Mouse (Mus musculus) layer of hippocampus, adult 18-20 months (tissue): ENCODE data around the gene Gpx3. TPM values are rescaled to one million over a fixed set of nuclear protein-coding genes. Genes with fewer than 3 reads are reported as not detected.

ENCODE experiments used
- DNase-seq, 2 experiments: peaks; one replicate each; pipeline ENCODE4 v3.0.0; 2022; ENCODE audit warnings: low spot score in 2 of 2
- total RNA-seq, 2 experiments: library from RNA; stranded (reverse); gene quantifications; 2 replicates each; pipeline ENCODE4 v1.2.3; 2021

Gpx3 gene
- total RNA-seq, 2 experiments from 2014 or later, result 4.7 to 5.8 TPM

DNA sequence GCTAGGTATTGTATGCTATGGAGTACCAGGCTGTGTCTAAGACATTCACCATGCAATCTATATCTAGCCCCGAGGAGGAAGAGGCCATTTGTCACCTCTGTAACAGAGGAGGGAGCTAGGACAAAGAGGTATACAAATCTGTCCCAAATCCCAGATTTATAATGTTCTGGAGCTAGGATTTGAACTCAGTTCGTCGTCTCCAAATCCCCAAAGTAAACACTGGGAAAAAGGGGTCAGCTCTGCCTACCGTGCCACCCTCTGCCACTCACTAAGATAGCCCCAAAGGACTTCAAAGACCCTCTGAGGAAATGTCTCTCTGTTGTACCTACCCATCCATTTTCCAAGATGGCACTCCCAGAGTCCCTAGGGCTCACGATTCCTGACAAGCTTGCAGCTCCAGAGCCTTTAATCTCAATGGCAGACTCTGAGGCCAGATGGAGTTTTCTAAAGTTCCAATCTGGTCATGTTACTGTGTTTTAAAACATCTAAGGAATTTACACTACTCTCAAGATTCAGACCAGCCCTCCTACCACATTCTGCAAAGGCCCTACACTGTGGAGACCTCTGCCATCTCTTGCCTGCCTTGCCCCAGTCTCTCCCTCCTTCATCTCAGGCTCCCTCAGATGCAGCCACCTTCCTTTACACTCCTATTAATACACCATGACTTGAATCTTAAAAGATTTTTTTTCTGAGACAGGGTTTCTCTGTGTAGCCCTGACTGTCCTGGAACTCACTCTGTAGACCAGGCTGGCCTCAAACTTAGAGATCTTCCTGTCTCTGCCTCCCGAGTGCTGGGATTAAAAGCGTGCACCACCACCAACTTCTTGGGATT is 9.6 kb downstream of the Gpx3 start:
- no peak for DNase-seq

DNA sequence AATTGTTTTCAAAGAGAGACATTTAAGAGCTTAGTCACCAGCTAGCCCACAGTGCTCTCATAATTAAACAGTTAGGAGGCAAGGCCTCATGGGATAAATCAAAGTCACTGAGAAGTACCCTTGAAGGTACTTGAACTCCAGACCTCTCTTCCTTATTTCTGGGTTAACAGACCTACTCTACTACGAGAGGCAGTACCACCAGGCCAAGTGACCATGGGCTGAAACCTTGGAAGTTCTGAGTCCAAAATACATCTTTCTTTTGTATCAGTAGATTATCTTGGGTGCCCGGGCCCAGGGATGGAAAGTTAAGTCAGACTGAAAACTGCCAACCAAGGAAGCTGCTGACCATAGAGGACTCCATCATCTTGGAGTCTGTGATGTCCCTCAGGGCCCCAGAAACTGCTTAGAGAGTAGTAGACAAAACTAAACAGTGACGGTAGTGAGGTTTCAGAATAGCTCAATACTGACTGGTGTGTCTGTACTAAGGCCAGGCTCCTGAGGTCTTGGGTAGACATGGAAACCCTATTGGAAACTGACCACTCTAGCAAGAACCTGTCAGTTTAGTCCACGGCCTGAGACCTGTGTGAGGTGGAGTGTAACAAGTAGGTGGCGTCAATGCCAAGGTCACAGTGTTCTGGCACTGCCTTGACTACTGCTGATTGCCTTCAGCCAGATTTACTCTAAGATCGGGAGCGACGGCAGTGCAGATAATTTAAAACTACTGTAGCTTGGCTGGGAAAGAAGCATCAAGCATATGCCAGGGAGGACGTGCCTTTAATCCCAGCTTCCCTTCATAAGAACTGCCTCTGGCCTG is 10.5 kb downstream of the Gpx3 start:
- no peak for DNase-seq

DNA sequence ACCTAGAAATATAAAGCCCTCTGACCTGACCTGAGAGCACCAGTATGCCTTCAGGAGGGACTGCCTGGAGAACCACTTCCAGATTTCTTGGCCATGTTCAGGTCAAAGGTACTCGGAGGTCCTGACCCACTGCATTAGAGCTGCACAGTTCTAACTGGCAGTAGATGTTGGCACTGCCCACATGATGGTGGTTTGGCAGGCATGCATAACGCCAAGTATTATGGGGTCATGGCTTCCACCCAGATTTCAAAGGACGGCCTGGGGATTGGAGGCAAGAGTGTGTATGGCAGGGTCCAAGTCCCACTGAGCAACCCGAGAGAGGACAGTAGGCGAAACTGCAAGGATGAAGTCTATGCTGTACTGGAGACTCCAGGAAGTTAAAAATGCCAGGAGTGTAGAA is 11.6 kb downstream of the Gpx3 start:
- DNase-seq, result no peak

DNA sequence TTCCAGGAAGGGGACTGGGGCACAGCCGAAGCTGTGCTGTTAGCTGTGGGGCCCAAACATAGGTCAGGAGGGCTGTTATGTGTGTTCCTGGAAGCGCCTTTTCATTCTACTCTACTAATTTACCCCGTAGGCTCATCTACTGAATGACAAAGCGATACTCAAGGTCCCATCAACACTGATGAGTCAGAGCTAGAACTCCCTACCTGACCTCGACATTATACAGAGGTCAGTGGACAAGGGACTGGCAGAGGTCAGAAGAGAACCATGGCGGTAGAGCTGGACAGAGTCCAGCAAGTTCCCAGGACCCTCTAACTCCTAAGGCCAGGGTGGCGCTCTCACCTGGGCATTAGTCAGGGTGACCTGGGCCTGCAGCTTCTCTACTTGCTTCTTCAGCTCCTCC is 15.2 kb downstream of the Gpx3 start:
- no peak for DNase-seq

DNA sequence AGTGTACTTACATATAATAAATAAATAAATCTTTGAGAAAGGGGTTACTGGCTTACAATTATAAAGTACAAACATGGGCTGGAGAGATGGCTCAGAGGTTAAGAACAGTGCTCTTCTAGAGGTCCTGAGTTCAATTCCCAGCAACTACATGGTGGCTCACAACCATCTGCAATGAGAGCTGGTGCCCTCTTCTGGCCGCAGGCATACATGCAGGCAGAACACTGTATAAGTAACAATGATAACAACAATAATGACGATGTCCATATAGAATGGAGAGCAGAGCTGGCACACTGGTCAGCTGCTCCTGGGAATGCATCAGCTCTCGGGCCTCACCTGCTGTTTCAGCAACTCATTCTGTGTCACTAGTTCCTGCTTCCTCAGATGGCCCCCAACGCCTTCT is 16.0 kb downstream of the Gpx3 start:
- no peak for DNase-seq

DNA sequence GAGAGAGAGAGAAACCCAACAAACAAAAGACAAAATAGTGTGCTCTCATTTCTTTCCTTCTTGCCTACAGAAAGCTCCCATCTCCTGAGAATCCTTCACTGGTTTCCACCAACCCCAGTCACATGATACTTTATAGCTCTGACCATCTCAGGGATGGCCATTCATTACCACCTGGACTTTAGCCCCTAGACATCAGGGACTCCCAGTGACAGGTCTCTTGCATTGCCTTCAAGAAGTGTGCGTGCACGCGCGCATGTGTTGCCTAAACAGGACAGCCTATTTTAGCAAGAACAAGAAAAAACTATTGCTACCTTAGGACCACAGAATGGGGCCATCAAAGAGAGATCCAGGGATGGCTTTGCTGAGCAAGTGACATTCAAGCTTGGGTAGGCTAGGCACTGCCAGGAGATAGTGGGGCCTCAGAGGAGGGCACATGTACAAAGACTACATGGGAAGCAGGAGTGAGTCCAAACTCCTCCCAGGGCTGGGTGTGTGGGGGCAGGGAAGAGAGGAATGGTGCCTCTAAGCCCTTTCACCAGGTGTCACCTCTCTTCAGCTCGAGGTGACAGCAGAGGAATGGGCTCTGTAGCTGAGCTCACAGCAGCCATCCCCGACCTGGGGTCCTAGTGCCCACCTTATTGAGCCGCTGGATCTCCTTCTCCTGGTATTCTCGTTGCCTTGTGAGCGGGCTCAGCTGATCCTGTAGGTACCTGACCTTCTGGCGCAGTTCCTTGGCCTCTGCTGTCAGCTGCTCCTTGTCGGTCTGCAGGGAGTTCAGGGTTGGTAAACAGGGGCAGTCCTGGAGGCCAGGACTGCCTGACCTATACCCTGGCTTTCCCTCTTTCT is 18.1 kb downstream of the Gpx3 start:
- DNase-seq, result no peak

DNA sequence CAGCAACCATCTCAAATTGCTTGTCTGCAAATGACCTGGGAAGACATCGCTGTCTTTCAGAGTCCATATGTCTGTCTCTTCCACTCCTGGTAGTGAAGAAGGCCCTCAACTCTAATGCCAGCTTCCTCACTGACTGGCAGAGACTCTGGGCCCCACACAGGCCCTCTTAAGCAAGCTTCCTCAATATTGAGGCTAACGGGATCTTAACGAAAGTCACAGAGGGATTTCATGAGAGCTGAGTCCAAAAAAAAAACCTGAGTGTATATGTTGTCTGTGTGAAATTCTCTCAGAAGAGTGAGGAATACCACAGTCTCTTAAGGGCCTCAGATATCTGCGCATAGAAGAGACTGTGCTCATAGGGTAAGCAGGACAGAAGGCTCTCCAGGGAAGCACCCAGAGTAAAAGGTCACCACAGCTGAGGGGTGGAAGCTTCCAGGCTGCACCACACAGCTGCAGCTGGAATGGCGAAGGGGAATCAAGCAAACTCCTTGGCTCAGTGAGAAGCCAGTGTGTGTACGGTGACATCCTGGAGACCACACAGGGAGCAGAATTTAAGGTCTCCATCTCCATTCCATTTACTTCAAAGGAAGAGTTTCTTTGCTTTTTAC is 18.8 kb downstream of the Gpx3 start:
- no peak for DNase-seq

DNA sequence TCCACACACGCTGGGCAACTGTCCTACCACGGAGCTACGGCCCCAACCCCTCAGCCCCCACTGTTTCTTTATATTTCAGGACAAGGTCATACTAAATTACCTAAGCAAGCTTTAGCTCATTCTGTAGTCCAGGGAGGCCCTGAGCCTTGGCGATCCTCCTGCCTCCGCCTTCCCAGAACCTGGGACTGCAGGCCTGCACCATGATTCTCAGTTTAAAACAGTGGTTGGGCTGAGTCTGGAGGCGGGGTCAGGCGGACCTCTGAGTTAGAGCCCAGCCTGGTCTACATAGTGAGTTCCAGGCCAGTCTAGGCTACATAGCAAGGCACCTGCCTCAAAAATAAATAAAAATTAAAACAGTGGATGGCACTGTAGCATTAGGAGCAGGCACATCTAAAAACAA is 19.5 kb downstream of the Gpx3 start:
- DNase-seq, result no peak

DNA sequence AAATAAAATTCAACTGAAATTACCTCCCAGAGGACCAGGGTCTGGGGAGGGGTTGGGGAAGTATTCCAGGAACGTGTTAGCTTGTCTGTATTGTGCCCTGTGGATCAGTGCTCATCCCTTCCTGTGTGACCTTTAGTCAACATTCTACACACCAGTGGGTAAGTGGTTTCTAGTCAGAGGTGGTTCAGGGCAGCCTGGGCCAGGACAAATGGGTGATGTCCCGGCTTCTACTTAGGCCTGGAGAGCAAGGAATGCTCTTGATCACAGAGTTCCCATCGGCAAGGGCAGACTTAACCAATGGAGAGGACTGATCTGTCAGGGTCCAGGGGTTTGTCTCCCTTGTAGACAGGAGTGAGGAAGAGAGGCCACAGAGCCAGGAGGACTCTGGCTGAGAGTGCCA is 20.2 kb downstream of the Gpx3 start:
- DNase-seq, result no peak

DNA sequence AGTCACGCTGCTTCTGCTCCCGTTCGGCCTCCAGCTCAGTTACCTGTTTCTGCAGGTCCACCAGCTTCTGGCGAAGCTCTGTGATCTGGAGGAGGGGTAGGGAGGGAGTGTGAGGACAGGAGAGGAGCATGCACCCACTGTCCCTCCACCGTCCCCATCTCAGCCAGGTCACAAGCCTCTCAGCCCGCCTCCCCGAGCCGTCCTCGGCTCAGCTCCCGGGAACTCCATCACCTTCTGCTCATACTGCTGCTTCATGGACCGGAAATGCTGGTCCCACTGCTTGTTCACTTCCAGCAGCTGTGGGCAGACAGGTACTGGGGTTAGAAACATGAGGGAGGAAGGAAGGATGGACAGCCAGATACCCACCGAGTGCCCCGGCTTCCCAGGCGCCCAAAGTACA is 21.9 kb downstream of the Gpx3 start:
- DNase-seq, result no peak

DNA sequence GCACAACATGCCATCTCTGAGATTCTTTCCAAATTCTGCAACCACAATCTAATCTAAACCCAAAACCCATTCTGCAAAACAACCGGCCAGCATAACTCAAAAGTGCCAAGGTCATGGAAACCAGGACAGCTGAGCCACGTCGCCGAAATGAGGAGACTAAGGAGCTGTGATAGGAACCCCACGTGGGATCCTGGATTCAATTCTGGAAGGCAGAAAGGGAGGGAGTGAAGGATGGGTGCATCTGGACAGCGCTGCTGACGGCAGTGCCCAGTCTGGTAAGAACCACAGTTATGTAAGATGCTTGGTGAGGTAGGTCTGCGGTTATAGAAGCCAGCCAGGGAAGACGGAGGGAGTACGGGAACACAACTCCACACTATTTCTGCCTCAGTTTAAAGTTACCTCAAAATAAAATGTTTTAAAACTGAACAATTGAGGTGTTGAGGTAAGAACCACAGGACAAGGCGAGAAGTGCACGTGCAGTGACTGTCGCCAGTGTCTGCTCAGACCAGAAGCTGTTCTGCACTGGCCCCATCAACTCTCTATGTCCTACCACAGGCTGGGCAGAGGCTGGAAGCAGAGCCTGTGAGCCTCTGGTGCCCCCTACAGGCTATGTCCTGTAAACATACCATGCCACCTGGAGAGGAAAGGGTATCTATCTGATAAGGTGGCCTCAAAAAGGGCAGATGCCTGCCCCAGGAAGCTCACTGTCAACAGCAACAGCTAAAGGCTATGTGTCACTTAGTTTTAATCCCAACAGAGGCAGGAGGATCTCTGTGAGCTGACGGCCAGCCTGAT is 25.3 kb downstream of the Gpx3 start:
- DNase-seq, result peak; percentile 24 to 68

DNA sequence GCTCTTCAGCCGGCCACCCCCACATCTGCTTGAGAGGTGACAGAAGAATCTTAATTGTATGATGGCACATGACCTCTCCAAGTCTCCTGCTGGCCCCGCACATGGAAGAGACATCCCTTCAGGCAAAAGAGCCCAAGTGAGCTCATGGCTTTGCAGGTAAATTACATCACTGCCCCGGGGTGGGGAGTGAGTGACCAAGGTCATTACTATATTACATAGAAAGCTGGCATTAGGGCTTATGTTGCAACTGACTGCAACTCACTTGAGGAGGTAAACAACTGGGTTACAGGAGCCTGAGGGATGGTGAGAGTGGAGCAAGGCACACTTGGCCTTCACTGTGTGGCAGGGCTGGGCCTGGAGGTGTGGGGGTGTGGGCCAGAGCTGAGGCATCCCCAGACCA is 26.0 kb downstream of the Gpx3 start:
- no peak for DNase-seq

DNA sequence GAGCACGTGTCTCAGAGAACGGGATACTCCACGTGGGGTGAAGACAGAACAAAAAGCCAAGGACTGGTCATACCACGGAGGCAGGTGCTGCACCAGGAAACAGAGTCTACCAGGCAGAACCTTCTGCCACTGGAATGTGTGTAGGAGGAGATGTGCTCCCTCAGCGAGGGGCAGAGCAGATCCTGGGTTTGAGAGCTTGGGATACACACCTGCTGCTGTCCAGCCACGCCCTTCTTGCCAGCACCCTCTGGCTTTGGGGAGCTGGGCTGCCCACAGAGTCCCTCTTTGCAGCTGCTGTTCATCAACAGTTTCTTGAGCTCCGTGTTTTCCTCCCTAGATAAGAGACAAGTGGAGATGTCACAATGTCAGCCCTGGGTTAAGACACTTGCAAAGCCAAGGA is 26.6 kb downstream of the Gpx3 start:
- DNase-seq, result no peak

DNA sequence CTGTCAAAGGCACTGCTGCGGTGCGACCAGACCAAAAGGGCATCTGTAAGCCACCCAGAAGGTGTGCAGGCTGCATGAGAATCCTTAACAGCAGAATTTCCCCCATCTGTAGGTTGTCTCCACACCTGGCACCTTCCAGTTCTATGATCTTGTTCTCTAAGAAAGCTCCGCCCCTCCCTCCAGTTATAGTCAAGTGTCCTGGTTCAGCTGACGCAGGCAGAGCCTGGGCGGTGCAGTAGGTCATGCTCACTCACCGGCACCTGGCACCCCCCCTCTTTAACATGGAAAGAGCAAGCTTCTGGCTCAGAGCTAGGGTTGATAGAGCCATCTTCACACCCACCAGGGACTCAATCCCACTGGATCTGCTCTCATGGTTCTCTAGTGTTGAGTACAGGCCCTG is 27.0 kb downstream of the Gpx3 start:
- DNase-seq, result no peak

DNA sequence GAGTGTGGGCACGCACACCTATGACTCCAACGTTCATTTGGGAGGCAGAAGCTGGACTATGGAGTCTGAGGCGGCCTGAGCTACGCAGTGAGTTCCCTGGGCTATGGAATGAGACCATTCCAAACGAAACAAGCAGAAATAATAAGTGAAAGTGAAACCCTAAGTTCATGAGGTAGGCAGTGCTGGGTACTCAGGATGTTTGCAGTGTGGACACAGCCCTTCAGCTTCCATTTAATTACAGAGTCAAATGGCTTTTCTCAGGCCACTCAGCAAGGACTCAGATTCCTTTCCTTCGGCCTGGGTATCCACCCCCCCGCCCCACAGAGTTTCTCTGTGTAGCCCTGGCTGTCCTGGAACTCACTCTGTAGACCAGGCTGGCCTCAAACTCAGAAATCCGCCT is 27.5 kb downstream of the Gpx3 start:
- DNase-seq, result no peak

DNA sequence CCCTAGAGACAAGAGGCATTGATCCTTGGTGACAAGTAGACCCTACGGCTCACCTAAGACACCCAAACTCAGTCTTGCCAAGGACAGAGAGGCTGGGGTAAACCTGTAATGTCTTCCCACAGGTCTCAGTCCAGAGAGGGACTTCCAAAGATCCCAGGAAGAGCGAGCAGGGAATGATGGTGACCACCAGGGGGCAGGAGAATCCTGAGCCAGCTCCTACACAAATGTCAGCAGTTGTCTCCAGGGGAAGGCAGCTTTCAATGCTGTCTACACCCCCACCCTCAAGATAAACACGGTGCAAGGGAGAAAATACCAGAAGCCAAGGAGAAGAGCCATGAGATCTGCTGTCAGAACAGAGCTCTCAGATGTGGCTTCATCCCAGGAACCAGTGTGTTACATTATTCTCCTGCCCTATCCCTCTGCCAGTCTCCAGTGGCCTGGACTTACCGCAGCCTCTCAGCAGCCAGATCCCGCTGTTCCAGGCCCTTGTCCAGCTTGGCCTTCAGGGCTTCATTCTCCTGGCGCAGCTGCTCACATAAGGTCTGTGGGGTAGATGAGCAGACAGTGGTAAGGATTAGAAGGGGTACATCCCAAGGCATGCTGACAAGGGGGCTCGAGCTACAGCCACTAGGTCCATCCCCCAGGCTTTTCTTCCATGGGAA is 28.2 kb downstream of the Gpx3 start:
- peak; percentile 39 to 73 for DNase-seq

DNA sequence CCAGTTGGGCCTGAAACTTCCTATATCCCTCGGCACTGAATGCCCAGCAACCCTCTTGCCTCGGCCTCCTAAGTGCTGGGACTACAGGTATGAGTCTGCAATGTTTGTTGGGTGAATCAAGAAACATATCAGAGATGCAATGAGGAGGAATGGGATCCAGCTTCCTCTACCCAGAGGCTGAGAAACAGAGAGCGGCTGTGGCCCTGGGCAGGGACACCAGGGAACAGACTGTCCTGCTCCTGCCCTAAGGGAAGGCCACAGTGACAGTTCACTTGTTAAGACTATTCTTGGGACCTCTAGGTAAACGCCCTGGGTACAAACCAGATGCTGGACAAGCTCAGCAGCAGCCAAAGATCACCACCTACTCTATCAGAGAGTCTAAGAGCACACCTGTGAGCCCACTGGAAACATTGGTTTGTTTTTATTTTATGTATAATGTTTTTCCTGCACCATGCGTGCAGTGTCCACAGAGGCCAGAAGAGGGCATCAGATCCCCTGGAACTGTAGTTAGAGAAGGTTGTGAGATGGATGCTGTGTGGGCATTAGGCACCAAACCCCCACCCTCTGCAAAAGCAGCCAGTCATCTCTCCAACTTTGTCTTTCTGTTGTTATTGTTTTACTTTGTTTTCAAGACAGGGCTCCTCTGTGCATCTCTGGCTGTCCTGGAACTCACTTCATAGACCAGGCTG is 29.3 kb downstream of the Gpx3 start:
- DNase-seq, result peak in 1 of 2 experiments; percentile 66

DNA sequence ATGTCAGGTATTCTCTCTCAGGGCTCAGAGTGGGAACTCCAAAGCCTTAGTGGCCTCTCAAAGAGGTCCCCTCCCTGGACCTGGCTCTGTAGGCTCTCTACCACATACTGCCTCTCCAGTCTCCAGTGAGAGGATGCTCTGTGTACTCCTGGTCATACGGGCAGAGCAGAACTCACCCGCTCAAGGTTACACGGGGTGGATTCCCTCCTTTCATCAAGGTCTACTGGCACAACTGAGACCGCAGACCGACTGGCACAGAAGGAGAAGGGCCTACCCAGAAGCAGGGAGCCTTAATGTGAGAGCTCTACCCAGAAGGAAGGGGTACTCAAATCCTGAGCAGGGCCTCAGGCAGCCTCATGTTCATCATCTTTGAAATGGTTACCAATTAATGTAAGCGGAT is 30.3 kb downstream of the Gpx3 start:
- no peak for DNase-seq

DNA sequence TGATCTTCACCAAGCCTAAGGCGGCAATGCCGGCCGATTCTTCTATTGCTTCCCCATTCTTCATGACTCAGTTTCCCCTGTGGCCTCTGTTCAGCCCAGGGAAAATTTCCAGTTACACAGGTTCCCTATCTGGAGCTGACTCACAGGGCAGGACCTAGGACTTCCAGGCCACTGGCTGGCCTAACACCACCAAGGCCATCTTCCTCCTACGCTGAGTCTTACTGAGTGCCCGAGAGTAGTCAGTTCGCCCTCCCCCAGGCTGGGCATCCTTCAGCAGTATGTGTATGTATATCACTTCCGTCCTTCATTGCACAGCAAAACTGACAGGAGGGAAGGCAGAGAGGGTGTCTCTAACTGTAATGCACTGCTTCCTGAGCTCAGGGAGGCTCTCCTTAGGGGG is 31.9 kb downstream of the Gpx3 start:
- no peak for DNase-seq
